Mouse (Mus musculus) urinary bladder, postnatal 36 days (tissue): ENCODE results near the gene Mtfr1l.

ENCODE experiments used
- DNase-seq, 2 experiments: peaks; one replicate each; pipeline ENCODE4 v3.0.0; 2022; ENCODE audit warnings: low spot score in 2 of 2, mixed read lengths in 1 of 2

The Mtfr1l gene

DNA sequence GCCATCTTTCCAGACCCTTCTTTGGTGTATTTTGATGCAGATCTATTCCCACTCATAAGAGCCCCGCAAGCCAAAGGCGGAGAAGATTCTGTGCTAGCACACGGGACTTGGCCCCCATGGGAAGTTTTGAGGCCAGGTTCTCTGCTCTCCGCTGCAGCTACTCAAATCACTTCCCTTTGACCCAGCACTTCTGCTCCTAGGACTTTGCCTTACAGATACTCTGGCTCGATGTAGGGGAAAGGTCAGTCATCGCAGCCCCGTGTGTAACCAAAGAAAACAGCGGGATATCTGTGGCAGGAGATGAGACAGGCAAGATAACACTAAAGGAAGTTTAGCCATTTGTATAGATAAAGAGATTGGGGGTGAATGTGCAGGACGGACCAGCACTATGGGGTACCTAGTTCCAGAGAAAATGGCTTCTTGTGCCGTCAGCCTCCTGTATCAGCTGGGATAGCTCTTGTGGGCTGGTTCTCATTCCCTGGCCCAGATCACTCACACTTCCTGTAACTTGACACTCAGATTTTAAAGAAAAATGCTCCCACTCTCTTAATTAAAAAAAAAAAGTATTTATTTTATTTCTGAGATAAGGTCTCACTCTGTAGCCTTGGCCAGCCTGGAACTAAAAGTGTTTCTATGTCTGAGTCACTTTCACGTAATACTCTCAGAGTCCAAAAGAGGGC is 45.1 kb downstream of the Mtfr1l start:
- peak in 1 of 2 experiments; percentile 21 for DNase-seq

GRCm38 (mm10) chr4:134488211-134488610 is 47.0 kb downstream of the Mtfr1l start:
- DNase-seq, result no peak

GRCm38 (mm10) chr4:134485151-134485900 is 49.9 kb downstream of the Mtfr1l start:
- DNase-seq, result no peak

GRCm38 (mm10) chr4:134484231-134484630 is 51.0 kb downstream of the Mtfr1l start:
- DNase-seq, result no peak

DNA sequence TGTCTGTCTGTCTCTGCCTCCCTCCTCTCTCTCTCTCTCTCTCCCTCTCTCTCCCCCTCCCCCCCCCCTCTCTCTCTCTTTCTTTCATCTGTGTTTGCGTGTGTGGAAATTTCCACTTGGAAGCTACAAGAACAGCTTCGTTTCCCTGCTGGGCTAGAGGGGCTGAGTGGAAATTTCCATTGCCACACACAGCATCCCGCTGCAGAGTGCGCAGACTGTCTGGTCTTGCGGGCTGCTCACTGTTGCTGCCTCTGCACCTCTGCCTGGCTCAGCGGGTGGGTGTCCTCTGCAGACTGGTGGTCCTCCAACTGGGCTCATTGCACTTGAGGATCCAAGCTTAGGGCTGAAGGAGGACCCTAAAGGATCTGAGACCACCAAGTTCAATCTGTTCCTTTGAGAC is 51.5 kb downstream of the Mtfr1l start:
- no peak for DNase-seq

DNA sequence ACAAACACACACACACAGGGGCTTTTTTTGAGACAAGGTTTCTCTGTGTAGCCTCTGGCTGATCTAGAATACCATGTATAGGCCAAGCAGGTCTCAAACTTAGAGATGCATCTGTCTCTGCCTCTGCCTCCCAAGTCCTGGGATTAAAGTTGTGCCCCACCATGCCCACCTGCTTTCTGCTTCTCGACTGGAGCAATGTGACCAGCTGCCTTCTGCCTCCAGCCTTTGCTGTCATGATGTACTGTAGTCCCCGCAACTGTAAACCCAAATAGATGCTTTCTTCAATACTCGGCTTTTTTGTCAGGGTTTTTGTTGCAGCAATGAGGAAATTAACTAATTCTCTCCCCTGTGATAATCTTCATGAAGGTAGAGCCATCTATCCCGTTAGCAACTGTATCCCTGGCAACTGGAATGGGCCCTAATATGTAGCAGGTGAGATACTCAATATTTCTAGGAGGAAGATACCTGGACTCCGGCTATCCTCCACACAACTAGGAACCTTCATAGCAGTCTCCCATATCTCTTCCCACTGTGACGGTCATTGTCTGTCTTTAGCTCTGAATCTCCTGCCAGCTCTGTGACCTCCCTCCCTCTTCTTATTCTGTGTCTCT is 52.0 kb downstream of the Mtfr1l start:
- DNase-seq, result no peak

DNA sequence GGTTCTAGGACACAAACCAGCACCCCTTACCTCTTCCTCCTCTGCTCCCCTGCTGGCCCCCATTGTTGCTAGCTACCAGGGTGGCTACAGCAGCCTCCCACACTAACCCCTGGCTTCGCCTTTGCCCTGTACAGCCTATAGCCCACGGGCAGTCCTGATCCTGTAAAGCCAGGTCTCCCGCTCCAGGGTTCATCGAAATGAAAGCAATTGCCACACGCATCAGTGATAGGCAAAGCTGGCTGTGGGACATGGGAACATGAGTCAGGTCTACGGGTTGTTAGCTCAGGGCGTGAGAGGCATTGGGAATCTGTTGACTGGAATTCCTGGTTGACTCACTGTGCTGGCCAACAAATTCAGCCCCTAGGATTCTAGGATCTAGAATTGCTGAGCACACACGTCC is 52.7 kb downstream of the Mtfr1l start:
- no peak for DNase-seq

DNA sequence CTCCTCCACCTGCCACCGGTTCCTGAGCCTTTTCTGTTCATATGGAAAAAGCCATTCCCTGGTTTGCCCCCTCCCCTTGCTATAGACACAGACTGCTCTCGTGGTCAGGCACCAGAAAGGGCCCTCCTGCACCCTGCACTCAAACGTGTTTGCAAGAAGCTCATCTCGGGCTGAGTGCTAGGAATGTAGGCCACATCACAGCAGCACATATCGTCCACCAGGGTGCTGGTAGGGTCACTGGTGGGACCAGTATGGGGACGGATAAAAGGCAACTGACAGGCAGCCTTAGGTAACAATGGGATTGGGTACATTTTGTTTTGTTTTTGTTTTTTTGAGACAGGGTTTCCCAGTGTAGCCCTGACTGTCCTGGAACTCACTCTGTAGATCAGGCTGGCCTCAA is 53.9 kb downstream of the Mtfr1l start:
- DNase-seq, result no peak

- DNase-seq, result peak; percentile 57 to 78
Measured at GRCm38 (mm10) chr4:134480864-134481263, 54.3 kb downstream of the Mtfr1l start.

- DNase-seq, result no peak
Measured at GRCm38 (mm10) chr4:134479839-134480238, 55.3 kb downstream of the Mtfr1l start.

DNA sequence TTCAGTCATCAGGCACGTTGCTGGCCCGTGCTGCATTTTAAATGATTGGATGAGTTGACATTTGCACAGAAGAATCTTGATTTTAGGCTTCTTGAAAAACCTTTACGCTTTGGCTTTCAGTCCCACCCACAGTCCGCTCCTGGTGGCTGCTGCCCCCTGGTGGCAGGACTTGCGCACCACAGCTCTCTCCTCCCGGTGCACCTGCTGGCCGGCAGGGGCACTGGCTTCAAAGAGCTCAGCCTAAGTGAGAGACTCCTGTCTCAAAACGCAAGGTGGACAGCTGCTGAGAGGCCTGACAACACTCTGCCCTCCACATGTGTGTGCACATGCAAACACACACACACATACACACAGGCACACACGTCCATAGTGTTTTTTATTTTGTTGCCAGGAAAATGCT is 57.2 kb downstream of the Mtfr1l start:
- DNase-seq, result peak; percentile 87 to 92

DNA sequence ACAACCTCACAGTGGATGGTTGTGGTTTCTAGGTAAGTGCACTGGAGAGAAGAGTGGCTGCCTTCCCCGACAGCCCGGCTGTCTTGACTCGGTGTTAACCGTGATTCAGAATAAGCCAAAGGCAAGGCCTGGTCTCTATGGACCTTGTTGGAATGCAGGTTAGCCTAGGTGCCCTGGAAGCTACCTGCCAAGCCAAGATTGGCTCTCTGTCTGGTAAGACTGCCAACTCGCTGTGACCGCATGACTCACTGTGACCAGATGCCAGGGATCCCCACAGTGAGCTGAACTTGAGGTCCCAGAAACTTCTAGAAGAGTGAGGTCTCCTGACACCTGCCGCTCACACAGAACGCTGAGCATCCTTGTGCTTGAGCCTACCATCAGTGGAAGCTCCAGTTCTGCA is 58.3 kb downstream of the Mtfr1l start:
- no peak for DNase-seq
